Comparison of ENCODE assay signal across 8 mouse cellular contexts in the genomic region with DNA sequence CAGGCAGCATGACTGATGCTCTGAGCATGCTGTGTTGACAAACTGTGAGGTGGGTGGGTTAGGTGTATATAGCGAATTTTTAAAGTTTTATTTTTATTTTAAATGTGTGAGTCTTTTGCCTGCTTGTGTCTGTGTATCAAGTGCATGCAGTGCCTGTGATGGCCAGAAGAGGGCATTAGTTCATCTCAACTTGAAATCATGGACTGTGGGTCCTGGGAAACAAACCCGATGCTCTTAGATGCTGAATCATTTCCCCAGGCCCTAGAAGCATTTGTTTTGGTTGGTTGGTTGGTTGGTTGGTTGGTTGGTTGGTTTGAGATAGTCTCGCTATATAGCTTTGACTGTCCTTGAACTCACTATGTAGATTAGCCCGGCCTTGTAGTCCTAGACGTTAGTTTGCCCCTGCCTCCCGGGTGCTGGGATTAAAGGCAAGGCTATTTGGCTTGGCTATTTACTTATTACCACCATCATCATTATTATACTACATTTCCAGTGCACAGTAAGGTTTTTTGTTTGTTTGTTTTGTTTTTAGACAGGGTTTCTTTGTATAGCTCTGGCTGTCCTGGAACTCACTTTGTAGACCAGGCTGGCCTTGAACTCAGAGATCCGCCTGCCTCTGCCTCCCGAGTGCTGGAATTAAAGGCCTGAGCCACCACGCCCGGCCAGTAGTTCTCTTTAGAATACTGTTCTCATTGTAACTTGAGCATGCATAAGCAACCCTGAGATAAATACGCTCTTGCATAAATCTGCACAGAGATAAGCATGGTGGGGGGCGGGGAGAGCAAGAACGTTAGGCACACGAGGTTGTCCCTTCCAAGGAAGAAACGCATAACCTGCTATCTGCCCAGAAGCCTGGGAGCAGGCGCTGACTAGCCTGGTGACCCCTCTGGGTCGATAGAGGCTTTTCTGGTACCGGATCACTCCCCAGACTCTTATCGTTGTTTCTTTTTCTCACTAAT. TPM values are rescaled to one million over a fixed set of nuclear protein-coding genes. Genes with fewer than 3 reads are reported as not detected.
DNase-seq lines count a peak whose midpoint lies in the region; ATAC-seq lines count a peak whose summit lies in the region.

No protein-coding gene starts in this region.

- no peak overlapping the region for H3K4me2 ChIP-seq in neural tube, embryonic 15.5 days

- 88% methylated on average over 19 of the region's 19 CpGs for WGBS in neural tube, embryonic 15.5 days

- no peaks in the 10 kb centered on the region for H3K36me3 ChIP-seq in neural tube, embryonic 15.5 days

- no peaks in the 10 kb centered on the region for H3K27me3 ChIP-seq in neural tube, embryonic 15.5 days (replicated peaks)

- H3K9me3 ChIP-seq in neural tube, embryonic 15.5 days (replicated peaks), result no peaks in the 10 kb centered on the region

- no peak overlapping the region for H3K9ac ChIP-seq in neural tube, embryonic 15.5 days (replicated peaks)

- no peaks in the 10 kb centered on the region for H3K4me1 ChIP-seq in neural tube, embryonic 15.5 days

- DNase-seq in cerebellum, adult 11 months, result peak; percentile 44
- DNase-seq in neural tube, embryonic 10.5 days (ENCODE audit: extremely low spot score, low spot score), result peak; percentile 47
- peak; percentile 64 for DNase-seq in cerebellum, adult 9-10 months
- DNase-seq in induced T-regulatory cell, adult 2 months (ENCODE audit: low read depth), result peak; percentile 85
- peak; percentile 61 for DNase-seq in lung, postnatal 25 days (ENCODE audit: low spot score)
- peak; percentile 66 for DNase-seq in thymus, postnatal 25 days

- no peak overlapping the region for H3K4me3 ChIP-seq in neural tube, embryonic 15.5 days (replicated peaks)

- ATAC-seq in cerebellum, adult (ENCODE audit: insufficient number of reproducible peaks, low FRiP score, low TSS enrichment), result no peak
- no peak for ATAC-seq in neural tube, embryonic 15.5 days (ENCODE audit: low FRiP score)

- no peak overlapping the region for H3K27ac ChIP-seq in neural tube, embryonic 15.5 days (replicated peaks)

RNA-seq across cellular contexts. Expression of gene Mgarp, which starts 21.0 kb away (rescaled TPM):
- 0.81 and 1.4 TPM in 2 replicates for polyA plus RNA-seq in neural tube, embryonic 15.5 days (2015; fragmentation: Nextera tagmentation; extraction: Ambion mirVana)

RNA-seq across cellular contexts. Expression of gene Ndufc1, which starts 33.2 kb away (rescaled TPM):
- polyA plus RNA-seq in neural tube, embryonic 15.5 days (2015; fragmentation: Nextera tagmentation; extraction: Ambion mirVana), result 784 and 883 TPM in 2 replicates

RNA-seq across cellular contexts. Expression of gene Elf2, which starts 35.1 kb away (rescaled TPM):
- polyA plus RNA-seq in neural tube, embryonic 15.5 days (2015; fragmentation: Nextera tagmentation; extraction: Ambion mirVana), result 30.0 and 42.4 TPM in 2 replicates

RNA-seq across cellular contexts. Expression of gene Naa15, which starts 39.4 kb away (rescaled TPM):
- 40.6 and 42.8 TPM in 2 replicates for polyA plus RNA-seq in neural tube, embryonic 15.5 days (2015; fragmentation: Nextera tagmentation; extraction: Ambion mirVana)
